Mouse (Mus musculus) small intestine, adult 2 months (tissue): ENCODE data around the gene Scml4. TPM values are rescaled to one million over a fixed set of nuclear protein-coding genes. Genes with fewer than 3 reads are reported as not detected.

Source experiments
- H3K27ac ChIP-seq: fragments of 200-500 bp; 2 replicates; pipeline ENCODE4 v1.5.1; 2012; ENCODE audit warnings: low read depth, low read length, control low read depth, inconsistent platforms; ENCODE audit not compliant: insufficient read depth
- H3K27me3 ChIP-seq: fragments of 200-500 bp; 2 replicates; pipeline ENCODE4 v1.6.1; 2012; ENCODE audit warnings: mild to moderate bottlenecking, moderate library complexity, low read length, inconsistent platforms; ENCODE audit not compliant: control insufficient read depth, insufficient read depth
- H3K36me3 ChIP-seq: fragments of 200-500 bp; 2 replicates; pipeline ENCODE4 v1.6.1; 2012; ENCODE audit warnings: mild to moderate bottlenecking, low read length, control low read depth, inconsistent platforms; ENCODE audit not compliant: control insufficient read depth, insufficient read depth
- H3K4me1 ChIP-seq: fragments of 200-500 bp; 2 replicates; pipeline ENCODE4 v1.6.1; 2012; ENCODE audit warnings: low read length, inconsistent platforms, mixed read lengths; ENCODE audit not compliant: control insufficient read depth, insufficient read depth, insufficient read length
- H3K4me3 ChIP-seq: fragments of 200-500 bp; 2 replicates; pipeline ENCODE4 v1.5.1; 2012; ENCODE audit warnings: low read depth, mild to moderate bottlenecking, control low read depth, inconsistent platforms, low read length, moderate library complexity
- CTCF ChIP-seq: fragments of 200-500 bp; IDR thresholded peaks from 2 replicates; pipeline ENCODE4 v1.5.1; 2012; ENCODE audit warnings: low read depth, mild to moderate bottlenecking, control low read depth, inconsistent platforms, low read length, moderate library complexity, mixed read lengths; ENCODE audit not compliant: insufficient replicate concordance, insufficient read length; ENCODE audit errors: extremely low read depth
- POLR2A ChIP-seq: fragments of 200-500 bp; IDR thresholded peaks from 2 replicates; pipeline ENCODE4 v1.6.1; 2012; ENCODE audit warnings: low read depth, mild to moderate bottlenecking, control low read depth, inconsistent platforms, low read length, moderate library complexity
- WGBS: fragments of 180-500 bp; shearing (Covaris S2); methylation state at CpG from one replicate; pipeline ENCODE4 v1.1.7; 2018; 5-methylcytosine and 5-hydroxymethylcytosine counted together
- polyA plus RNA-seq: library from polyadenylated mRNA; depleted of rRNA; stranded (reverse); fragments of >200 nt; gene quantifications from 2 replicates; pipeline ENCODE4 v1.2.3, GENCODE M21; 2012

Gene Scml4
- polyA plus RNA-seq, 1 experiment, result 12.1 TPM

DNA sequence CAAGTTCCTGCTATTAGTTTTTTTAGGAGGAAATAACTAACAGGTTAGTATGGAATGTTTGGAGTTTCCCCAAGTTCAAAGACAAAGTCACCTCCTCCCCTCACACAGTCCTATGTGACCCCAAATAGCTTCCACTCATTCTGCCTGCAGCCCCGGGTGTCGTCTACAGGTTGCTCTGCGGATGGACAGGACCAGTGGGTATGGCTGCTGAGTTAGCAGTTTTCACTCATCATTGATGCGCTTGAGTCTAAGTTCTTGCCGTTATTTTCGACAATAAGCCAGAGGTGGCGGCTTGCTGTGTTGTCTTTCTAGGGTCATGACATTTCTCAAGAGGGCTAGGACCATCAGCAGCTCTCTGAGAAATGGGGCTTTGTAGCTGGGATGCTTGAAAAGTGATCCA, 1.3 kb downstream of the Scml4 start:
- WGBS, result 41% methylated on average over 7 of the region's 7 CpGs
- TF ChIP-seq CTCF (no peak), POLR2A (no peak)
- peaks cover 15% of the 10 kb centered on the region for H3K4me1 ChIP-seq
- peak overlapping the region; percentile 60 for H3K27ac ChIP-seq
- H3K4me3 ChIP-seq, result peak overlapping the region; percentile 33
- no peaks in the 10 kb centered on the region for H3K36me3 ChIP-seq
- H3K27me3 ChIP-seq, result no peaks in the 10 kb centered on the region

DNA sequence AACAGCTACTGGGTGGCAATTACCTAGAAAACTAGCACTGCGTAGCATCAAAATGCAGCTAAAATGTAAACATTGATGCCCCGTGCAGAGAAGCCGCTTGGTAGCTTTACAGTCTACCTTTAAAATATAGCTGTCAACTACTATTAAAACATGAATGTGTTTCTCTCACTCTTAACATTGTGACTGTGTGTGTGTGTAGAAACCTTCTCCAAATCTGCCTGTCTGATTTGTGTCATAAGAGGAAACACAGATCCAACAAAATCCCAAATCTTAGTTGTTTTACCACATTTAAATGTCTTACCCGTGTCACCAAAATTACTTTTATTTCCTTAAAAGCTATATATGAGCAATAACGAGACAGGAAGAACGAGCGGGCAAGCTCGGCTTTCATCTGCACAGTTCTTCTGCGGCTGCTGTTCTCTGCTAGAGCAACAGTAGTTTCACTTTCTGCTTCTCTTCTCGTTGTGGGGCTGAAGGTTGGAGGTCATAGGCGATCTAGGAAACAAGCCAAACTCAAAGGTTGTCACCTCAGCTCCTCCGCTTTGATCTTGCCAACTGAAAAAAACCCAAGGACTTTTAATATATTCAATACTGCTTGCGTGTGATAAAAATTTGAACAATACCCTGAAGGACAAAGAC, 2.1 kb downstream of the Scml4 start:
- Histone ChIP-seq H3K4me1 (peaks cover 15% of the 10 kb centered on the region), H3K4me3 (peak overlapping the region; percentile 6; the same call in 1 of the 2 replicates), H3K27me3 (no peaks in the 10 kb centered on the region), H3K27ac (peak overlapping the region; percentile 60), H3K36me3 (no peaks in the 10 kb centered on the region)
- WGBS, result 4% methylated on average over 13 of the region's 13 CpGs
- TF ChIP-seq POLR2A (peak; percentile 51; the same call in 1 of the 2 replicates), CTCF (no peak)

GRCm38 (mm10) chr10:42862806-42863205, 2.6 kb downstream of the Scml4 start:
- Histone ChIP-seq H3K4me3 (no peak overlapping the region), H3K4me1 (peaks cover 15% of the 10 kb centered on the region), H3K27ac (peak overlapping the region; percentile 17; the same call in 1 of the 2 replicates), H3K36me3 (no peaks in the 10 kb centered on the region), H3K27me3 (no peaks in the 10 kb centered on the region)
- TF ChIP-seq POLR2A, result no peak
- no peak for TF ChIP-seq CTCF
- WGBS, result 20% methylated on average over 4 of the region's 4 CpGs

DNA sequence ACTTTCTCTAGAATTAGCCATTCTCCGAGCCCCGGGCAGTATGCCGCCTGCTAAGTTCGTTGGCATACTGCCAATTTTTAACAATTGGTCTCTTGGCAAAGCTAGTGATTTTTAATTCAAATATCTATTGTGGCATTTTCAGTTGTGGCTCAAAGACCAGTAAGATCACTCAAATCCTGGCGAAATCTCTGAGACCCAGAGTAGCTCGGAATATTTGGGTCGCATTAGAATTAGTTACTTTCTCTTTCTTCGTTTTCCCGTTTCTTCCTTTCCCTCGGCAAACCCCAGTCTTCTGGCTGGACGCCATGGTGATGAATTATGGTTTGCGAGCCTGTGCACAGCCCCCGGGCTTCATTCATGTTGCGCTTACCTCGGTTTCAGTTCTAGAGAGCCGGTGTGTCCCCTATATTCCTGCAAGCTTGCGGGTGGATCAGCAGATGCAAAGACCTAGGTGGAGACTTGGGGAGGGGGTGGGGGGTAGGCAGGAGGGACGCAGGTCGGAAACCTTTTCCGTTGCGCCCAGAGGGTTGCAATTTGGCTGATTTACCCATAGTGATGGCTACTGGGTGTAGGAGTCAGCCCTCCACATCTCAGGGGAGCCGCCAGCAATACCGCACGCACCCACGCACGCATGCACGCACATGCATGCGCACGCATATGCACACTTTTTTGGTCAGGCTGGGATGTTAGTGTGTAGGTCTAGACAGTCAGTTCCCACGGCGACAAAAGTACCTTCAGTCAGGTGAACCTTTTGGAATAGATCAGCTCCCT, 3.6 kb downstream of the Scml4 start:
- H3K36me3 ChIP-seq, result no peaks in the 10 kb centered on the region
- peaks cover 15% of the 10 kb centered on the region for H3K4me1 ChIP-seq
- H3K4me3 ChIP-seq, result peak overlapping the region; percentile 48
- no peak overlapping the region for H3K27ac ChIP-seq
- WGBS, result 26% methylated on average over 31 of the region's 31 CpGs
- no peak for TF ChIP-seq CTCF
- TF ChIP-seq POLR2A, result no peak
- no peaks in the 10 kb centered on the region for H3K27me3 ChIP-seq

DNA sequence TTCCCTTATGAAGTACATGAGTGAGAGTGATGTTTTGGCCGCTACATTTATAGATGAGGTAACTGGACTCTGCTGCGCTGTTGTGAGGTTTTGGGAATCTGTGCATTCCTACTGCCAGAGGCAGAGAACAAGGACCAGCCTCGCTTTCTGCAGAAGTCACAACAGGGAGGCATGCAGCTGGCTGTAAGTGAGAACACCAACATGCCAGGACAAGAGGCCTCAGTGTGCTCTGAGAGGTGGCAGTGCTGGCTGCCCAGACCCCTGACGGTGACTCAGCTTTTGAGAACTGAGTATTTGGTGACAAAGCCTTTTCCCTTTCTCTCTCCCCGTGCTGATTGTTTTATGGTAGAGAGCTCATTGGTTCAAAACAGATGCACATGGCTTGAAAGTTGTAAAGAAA, 4.5 kb downstream of the Scml4 start:
- Histone ChIP-seq H3K4me1 (peaks cover 15% of the 10 kb centered on the region), H3K27me3 (no peaks in the 10 kb centered on the region), H3K4me3 (no peak overlapping the region), H3K36me3 (no peaks in the 10 kb centered on the region), H3K27ac (no peak overlapping the region)
- TF ChIP-seq CTCF (no peak), POLR2A (no peak)
- WGBS, result 74% methylated on average over 5 of the region's 5 CpGs

GRCm38 (mm10) chr10:42868416-42868815, 8.2 kb downstream of the Scml4 start:
- no peak for TF ChIP-seq POLR2A
- TF ChIP-seq CTCF, result no peak
- H3K27me3 ChIP-seq, result no peaks in the 10 kb centered on the region
- peaks cover 2% of the 10 kb centered on the region; the same call in 1 of the 2 replicates for H3K4me1 ChIP-seq
- 90% methylated on average over 9 of the region's 9 CpGs for WGBS
- no peak overlapping the region for H3K4me3 ChIP-seq
- H3K36me3 ChIP-seq, result no peaks in the 10 kb centered on the region
- no peak overlapping the region for H3K27ac ChIP-seq

DNA sequence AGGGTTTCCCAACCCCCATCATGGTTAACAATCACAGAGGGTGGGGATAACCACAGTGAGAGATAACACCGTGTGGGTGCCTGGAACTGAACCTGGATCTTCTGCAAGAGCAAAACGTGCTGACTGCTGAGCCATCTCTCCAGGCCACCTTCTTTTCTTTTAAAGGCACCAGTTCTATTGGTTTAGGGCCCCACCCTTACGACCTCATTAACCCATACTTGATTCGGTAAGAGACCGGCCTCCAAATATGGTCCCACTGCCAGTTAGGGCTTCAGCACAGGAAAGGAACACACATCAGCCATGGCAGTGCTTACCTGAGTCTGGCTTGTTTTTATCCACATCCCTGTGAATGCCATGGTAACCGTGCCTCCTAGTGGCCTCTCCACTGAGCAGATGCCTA, 9.3 kb downstream of the Scml4 start:
- Histone ChIP-seq H3K36me3 (no peaks in the 10 kb centered on the region), H3K4me3 (no peak overlapping the region), H3K27ac (no peak overlapping the region), H3K27me3 (no peaks in the 10 kb centered on the region), H3K4me1 (no peaks in the 10 kb centered on the region)
- 34% methylated on average over 6 of the region's 6 CpGs for WGBS
- TF ChIP-seq POLR2A (no peak), CTCF (no peak)
